ENCODE assay signal across 36 mouse cellular contexts in the genomic region with DNA sequence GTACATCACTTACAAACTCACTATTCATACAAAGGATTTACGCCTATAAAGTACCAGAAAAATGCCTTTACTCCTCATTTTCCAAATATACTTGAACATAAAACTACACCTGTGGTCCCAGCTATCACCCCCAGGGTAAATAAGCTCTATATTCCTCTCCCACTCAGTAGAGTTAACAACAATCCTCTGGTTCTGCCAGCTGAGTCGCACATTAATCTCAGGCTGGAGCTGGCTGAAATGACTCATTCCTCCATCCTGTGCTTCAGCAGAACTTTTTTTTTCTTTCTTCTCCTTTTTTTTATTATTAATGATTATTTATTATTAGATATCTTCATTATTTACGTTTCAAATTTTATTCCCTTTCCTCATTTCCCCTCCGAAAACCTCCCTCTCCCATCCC.
"Had no signal": no experiment of that assay in that cellular context is flagged by ENCODE, and none has a peak within 500 bp of the region (broad histone marks: within the 10 kb centered on the region; RNA-seq: fewer than 3 reads in every experiment).

No protein-coding gene starts in this region.

- H3K27ac ChIP-seq: heart, embryonic 10.5 days; heart, embryonic 13.5 days; heart, embryonic 15.5 days; hindbrain, embryonic 10.5 days; hindbrain, embryonic 12.5 days; hindbrain, embryonic 13.5 days; hindbrain, embryonic 14.5 days; hindbrain, embryonic 15.5 days; hindbrain, postnatal 0 days; intestine, embryonic 15.5 days; kidney, embryonic 15.5 days; kidney, postnatal 0 days; layer of hippocampus, adult 2 months; left cerebral cortex, adult 2 months had no signal

- DNase-seq: heart, postnatal 10 days; heart, postnatal 14 days; heart, postnatal 36 days; heart, postnatal 4 days; kidney, adult 11 months; kidney, adult 18-20 months; kidney, adult 2 months; kidney, adult 8-10 months; kidney, adult 9 months; kidney, postnatal 10 days; kidney, postnatal 14 days; kidney, postnatal 25 days; kidney, postnatal 36 days; kidney, postnatal 4 days; layer of hippocampus, adult 9-11 months; layer of hippocampus, postnatal 36 days had no signal

- H3K4me2 ChIP-seq: heart, embryonic 11.5 days; heart, embryonic 12.5 days; heart, embryonic 13.5 days; heart, embryonic 15.5 days; hindbrain, embryonic 12.5 days; hindbrain, embryonic 13.5 days; hindbrain, embryonic 14.5 days; hindbrain, embryonic 15.5 days; intestine, embryonic 15.5 days; kidney, embryonic 15.5 days had no signal

- H3K4me1 ChIP-seq: heart, embryonic 10.5 days; heart, embryonic 12.5 days; heart, embryonic 13.5 days; heart, embryonic 15.5 days; hindbrain, embryonic 10.5 days; hindbrain, embryonic 12.5 days; hindbrain, embryonic 13.5 days; hindbrain, embryonic 15.5 days; intestine, embryonic 15.5 days; kidney, embryonic 15.5 days had no signal

- ATAC-seq: hindbrain, embryonic 16.5 days; hindbrain, postnatal 0 days; inflammation-experienced regulatory T-cells, adult 6 months; intestine, embryonic 15.5 days; intestine, embryonic 16.5 days; intestine, postnatal 0 days had no signal

- H3K27me3 ChIP-seq: heart, embryonic 12.5 days; heart, embryonic 13.5 days; heart, embryonic 15.5 days; hindbrain, embryonic 12.5 days; hindbrain, embryonic 13.5 days; hindbrain, embryonic 15.5 days; intestine, embryonic 15.5 days; kidney, embryonic 15.5 days had no signal

- H3K4me3 ChIP-seq: heart, embryonic 10.5 days; heart, embryonic 12.5 days; heart, embryonic 13.5 days; heart, embryonic 15.5 days; hindbrain, embryonic 10.5 days; hindbrain, embryonic 12.5 days; hindbrain, embryonic 13.5 days; hindbrain, embryonic 15.5 days; intestine, embryonic 15.5 days; kidney, embryonic 15.5 days; layer of hippocampus, adult 2 months; left cerebral cortex, adult 2 months had no signal

- H3K36me3 ChIP-seq: heart, embryonic 10.5 days; heart, embryonic 12.5 days; heart, embryonic 13.5 days; heart, embryonic 15.5 days; hindbrain, embryonic 10.5 days; hindbrain, embryonic 12.5 days; hindbrain, embryonic 13.5 days; hindbrain, embryonic 15.5 days; intestine, embryonic 15.5 days; kidney, embryonic 15.5 days had no signal

- H3K9me3 ChIP-seq: heart, embryonic 10.5 days; heart, embryonic 12.5 days; heart, embryonic 13.5 days; heart, embryonic 15.5 days; hindbrain, embryonic 10.5 days; hindbrain, embryonic 12.5 days; hindbrain, embryonic 13.5 days; hindbrain, embryonic 15.5 days; intestine, embryonic 15.5 days; kidney, embryonic 15.5 days had no signal

- H3K9ac ChIP-seq: heart, embryonic 12.5 days; heart, embryonic 13.5 days; heart, embryonic 15.5 days; hindbrain, embryonic 12.5 days; hindbrain, embryonic 13.5 days; hindbrain, embryonic 14.5 days; hindbrain, embryonic 15.5 days; intestine, embryonic 15.5 days; kidney, embryonic 15.5 days had no signal
